Mouse (Mus musculus) sigmoid colon, adult 10 weeks (tissue): ENCODE data around the gene Cyp2c40. TPM values are rescaled to one million over a fixed set of nuclear protein-coding genes. Genes with fewer than 3 reads are reported as not detected.

Experiments
- polyA plus RNA-seq: library from polyadenylated mRNA; stranded (reverse); fragments of 350-450 nt; fragmentation: Illumina TruSeq; extraction: RNeasy Lipid Tissue Mini Kit (QIAGEN cat#74804); gene quantifications from one replicate; pipeline ENCODE4 v1.2.3, GENCODE M21; 2014; ENCODE audit warnings: low read depth, low replicate concordance

Gene Cyp2c40
- 1.2 TPM for polyA plus RNA-seq

DNA sequence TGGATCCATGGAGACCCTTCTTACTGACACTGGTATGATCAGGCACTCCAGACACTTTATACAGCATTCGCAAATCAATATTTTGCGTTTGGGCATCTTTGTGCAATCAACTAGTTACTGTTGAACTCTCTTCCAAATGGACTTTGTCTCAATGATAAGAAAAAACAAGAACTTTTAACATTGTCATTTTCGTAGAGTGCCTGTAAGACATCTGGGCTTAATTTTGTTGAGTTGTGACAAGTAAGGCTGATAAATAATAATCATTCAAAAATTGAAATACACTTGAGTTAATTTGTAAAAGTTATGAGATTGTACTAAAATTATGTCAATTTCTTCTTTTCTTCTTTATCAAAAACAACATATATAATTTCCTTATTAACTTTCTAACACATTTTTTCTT lies at the start of gene Cyp2c40:
Gene Cyp2c40, minus strand, starts transcription at position 101 of the 400 bp plus-strand sequence.

DNA sequence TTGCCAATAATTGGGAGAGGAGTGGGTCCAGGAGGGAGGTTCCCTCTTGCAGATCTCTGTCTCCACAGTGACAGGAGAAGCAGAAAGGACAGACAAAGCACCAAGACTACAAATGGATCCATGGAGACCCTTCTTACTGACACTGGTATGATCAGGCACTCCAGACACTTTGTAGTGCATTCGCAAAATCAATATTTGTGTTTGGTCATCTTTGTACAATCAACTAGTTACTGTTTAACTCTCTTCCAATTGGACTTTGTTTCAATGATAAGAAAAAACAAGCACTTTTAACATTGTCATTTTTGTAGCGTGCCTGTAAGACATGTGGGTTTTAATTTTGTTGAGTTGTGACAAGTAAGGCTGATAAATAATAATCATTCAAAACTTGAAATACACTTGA lies 71.7 kb downstream of the Cyp2c40 start, which contains the start of gene Cyp2c68:
Gene Cyp2c68, minus strand, starts transcription at position 135 of the 400 bp plus-strand sequence.

Other genes starting within 250 kb of the Cyp2c40 start
- gene Cyp2c67, start 163.8 kb downstream of the Cyp2c40 start, polyA plus RNA-seq, result 1.5 TPM
- gene Cyp2c68, start 71.8 kb downstream of the Cyp2c40 start, polyA plus RNA-seq, result 343 TPM
- 9.2 TPM for gene Cyp2c69, start 74.0 kb upstream of the Cyp2c40 start, polyA plus RNA-seq
- not detected for gene Cyp2c37, start 179.6 kb upstream of the Cyp2c40 start, polyA plus RNA-seq